12 mouse cellular contexts compared by ENCODE assay signal in genomic region chr19:5257140-5257539, GRCm38 (mm10). TPM values are rescaled to one million over a fixed set of nuclear protein-coding genes. Genes with fewer than 3 reads are reported as not detected.
DNase-seq lines count a peak whose midpoint lies in the region; ATAC-seq lines count a peak whose summit lies in the region.
"Had no signal": no experiment of that assay in that cellular context is flagged by ENCODE, and none has a peak within 500 bp of the region (broad histone marks: within the 10 kb centered on the region; RNA-seq: fewer than 3 reads in every experiment).

No protein-coding gene starts in this region.

- H3K9me3 ChIP-seq in embryonic facial prominence, embryonic 15.5 days (replicated peaks), result no peaks in the 10 kb centered on the region
- H3K9me3 ChIP-seq in hindbrain, embryonic 10.5 days, result no peaks in the 10 kb centered on the region
- H3K9me3 ChIP-seq: embryonic facial prominence, embryonic 12.5 days; hindbrain, embryonic 12.5 days; neural tube, embryonic 13.5 days had no signal

- DNase-seq in spleen, adult 18-20 months, result peak; percentile 38 to 57
- no peak for DNase-seq in spleen, adult 12 weeks (ENCODE audit: low spot score)
- peak; percentile 67 to 80 for DNase-seq in thymus, postnatal 36 days
- DNase-seq in gastrocnemius, postnatal 10 days, result no peak
- DNase-seq in hindbrain, embryonic 10.5 days (ENCODE audit: low spot score), result no peak
- DNase-seq in layer of hippocampus, adult 9-10 months (ENCODE audit: low spot score), result no peak

- no peaks in the 10 kb centered on the region for H3K27me3 ChIP-seq in embryonic facial prominence, embryonic 15.5 days
- no peaks in the 10 kb centered on the region for H3K27me3 ChIP-seq in hindbrain, embryonic 10.5 days (ENCODE audit: insufficient read depth, poor library complexity, severe bottlenecking)
- H3K27me3 ChIP-seq: embryonic facial prominence, embryonic 12.5 days; hindbrain, embryonic 12.5 days; neural tube, embryonic 13.5 days had no signal

- H3K27ac ChIP-seq in embryonic facial prominence, embryonic 15.5 days (replicated peaks), result peak overlapping the region; percentile 65
- H3K27ac ChIP-seq in hindbrain, embryonic 10.5 days, result no peak overlapping the region
- H3K27ac ChIP-seq: embryonic facial prominence, embryonic 12.5 days; hindbrain, embryonic 12.5 days; liver, embryonic 14.5 days; neural tube, embryonic 13.5 days had no signal

- no peak for ATAC-seq in embryonic facial prominence, embryonic 15.5 days (ENCODE audit: insufficient number of reproducible peaks, low FRiP score, low TSS enrichment, low read depth)
- peak; percentile 93 for ATAC-seq in monocyte, adult 5-6 weeks (replicated peaks; ENCODE audit: insufficient number of reproducible peaks, low FRiP score, low TSS enrichment, poor library complexity, severe bottlenecking)

- WGBS in embryonic facial prominence, embryonic 15.5 days, result 34% methylated on average over 3 of the region's 3 CpGs
- WGBS in hindbrain, embryonic 10.5 days, result 60% methylated on average over 3 of the region's 3 CpGs

- H3K9ac ChIP-seq in embryonic facial prominence, embryonic 15.5 days, result no peak overlapping the region
- H3K9ac ChIP-seq: embryonic facial prominence, embryonic 12.5 days; hindbrain, embryonic 12.5 days; liver, embryonic 14.5 days; neural tube, embryonic 13.5 days had no signal

- no peak overlapping the region for H3K4me3 ChIP-seq in embryonic facial prominence, embryonic 15.5 days (replicated peaks)
- H3K4me3 ChIP-seq in hindbrain, embryonic 10.5 days, result no peak overlapping the region
- H3K4me3 ChIP-seq: embryonic facial prominence, embryonic 12.5 days; hindbrain, embryonic 12.5 days; neural tube, embryonic 13.5 days had no signal

- H3K4me1 ChIP-seq in embryonic facial prominence, embryonic 15.5 days, result no peaks in the 10 kb centered on the region
- H3K4me1 ChIP-seq in hindbrain, embryonic 10.5 days (replicated peaks), result no peaks in the 10 kb centered on the region
- H3K4me1 ChIP-seq: embryonic facial prominence, embryonic 12.5 days; hindbrain, embryonic 12.5 days; neural tube, embryonic 13.5 days had no signal

- no peaks in the 10 kb centered on the region for H3K36me3 ChIP-seq in embryonic facial prominence, embryonic 15.5 days
- H3K36me3 ChIP-seq in hindbrain, embryonic 10.5 days, result peaks cover 5% of the 10 kb centered on the region

- no peak overlapping the region for H3K4me2 ChIP-seq in embryonic facial prominence, embryonic 15.5 days (replicated peaks)
- H3K4me2 ChIP-seq: embryonic facial prominence, embryonic 12.5 days; hindbrain, embryonic 12.5 days; neural tube, embryonic 13.5 days had no signal

RNA-seq across cellular contexts. Expression of gene Pacs1, which starts 15.8 kb away (rescaled TPM):
- polyA plus RNA-seq in embryonic facial prominence, embryonic 15.5 days (2015; fragmentation: Nextera tagmentation; extraction: Ambion mirVana), result 25.1 and 30.6 TPM in 2 replicates
- total RNA-seq in monocyte, adult 5-6 weeks (2017), result 11.1 to 32.0 TPM (median 19.2 TPM) in 3 replicates
- 10 to 100 TPM; 10.3 to 11.1 TPM for total RNA-seq in gastrocnemius, postnatal 10 days (2021)
- 23.7 and 26.1 TPM in 2 replicates for polyA plus RNA-seq in hindbrain, embryonic 10.5 days (2016; fragmentation: Nextera tagmentation; extraction: Ambion mirVana)

RNA-seq across cellular contexts. Expression of gene Sf3b2, which starts 38.1 kb away (rescaled TPM):
- polyA plus RNA-seq in embryonic facial prominence, embryonic 15.5 days (2015; fragmentation: Nextera tagmentation; extraction: Ambion mirVana), result 335 and 338 TPM in 2 replicates
- 229 to 250 TPM (median 247 TPM) in 3 replicates for total RNA-seq in monocyte, adult 5-6 weeks (2017)
- total RNA-seq in gastrocnemius, postnatal 10 days (2021), result 10 to 100 TPM; 81.9 to 88.6 TPM
- polyA plus RNA-seq in hindbrain, embryonic 10.5 days (2016; fragmentation: Nextera tagmentation; extraction: Ambion mirVana), result 438 and 456 TPM in 2 replicates

RNA-seq across cellular contexts. Expression of gene Gal3st3, which starts 41.0 kb away (rescaled TPM):
- polyA plus RNA-seq in embryonic facial prominence, embryonic 15.5 days (2015; fragmentation: Nextera tagmentation; extraction: Ambion mirVana), result 4.2 and 5.8 TPM in 2 replicates
- not detected in 3 replicates for total RNA-seq in monocyte, adult 5-6 weeks (2017)
- under 1 TPM; 0.28 to 0.47 TPM for total RNA-seq in gastrocnemius, postnatal 10 days (2021)
- 11.7 and 19.1 TPM in 2 replicates for polyA plus RNA-seq in hindbrain, embryonic 10.5 days (2016; fragmentation: Nextera tagmentation; extraction: Ambion mirVana)

Comparison
In these comparisons a context has a peak if more than half of its experiments do, and no peak if none do; other contexts are left out.
1. DNase-seq: peak in spleen, adult 18-20 months (2 of 2) and thymus, postnatal 36 days (2 of 2); none in spleen, adult 12 weeks (single experiment), gastrocnemius, postnatal 10 days (single experiment), hindbrain, embryonic 10.5 days (single experiment) and layer of hippocampus, adult 9-10 months (single experiment).